11 mouse cellular contexts compared by ENCODE assay signal in genomic region chr2:166487688-166488087, GRCm38 (mm10).
DNase-seq lines count a peak whose midpoint lies in the region; ATAC-seq and TF ChIP-seq lines count a peak whose summit lies in the region.
"Had no signal": no experiment of that assay in that cellular context is flagged by ENCODE, and none has a peak within 500 bp of the region (broad histone marks: within the 10 kb centered on the region; RNA-seq: fewer than 3 reads in every experiment).

No protein-coding gene starts in this region.

- H3K4me3 ChIP-seq in heart, postnatal 0 days (ENCODE audit: low read depth, low read length) = no peak overlapping the region
- no peak overlapping the region for H3K4me3 ChIP-seq in neural tube, embryonic 12.5 days
- no peak overlapping the region for H3K4me3 ChIP-seq in limb, embryonic 12.5 days (replicated peaks)
- no peak overlapping the region for H3K4me3 ChIP-seq in intestine, embryonic 15.5 days (replicated peaks)
- H3K4me3 ChIP-seq: lung, embryonic 15.5 days had no signal

- no peak for TF ChIP-seq CTCF in heart, postnatal 0 days (IDR thresholded peaks at IDR 0.05; ENCODE audit: low read depth)
- TF ChIP-seq CTCF in brain, embryonic 14.5 days (IDR thresholded peaks at IDR 0.05; ENCODE audit: borderline replicate concordance, extremely low read depth, insufficient read depth, insufficient read length) = no peak

- no peak for TF ChIP-seq EP300 in heart, postnatal 0 days (IDR thresholded peaks at IDR 0.05; ENCODE audit: low read depth)

- WGBS in heart, postnatal 0 days = 81% methylated on average over 15 of the region's 15 CpGs
- WGBS in neural tube, embryonic 12.5 days = 78% methylated on average over 15 of the region's 15 CpGs
- WGBS in limb, embryonic 12.5 days = 86% methylated on average over 15 of the region's 15 CpGs
- WGBS in intestine, embryonic 15.5 days = 85% methylated on average over 15 of the region's 15 CpGs

- TF ChIP-seq POLR2A in brain, embryonic 14.5 days (IDR thresholded peaks at IDR 0.05; ENCODE audit: borderline replicate concordance, extremely low read depth, insufficient read depth, insufficient read length, poor library complexity, severe bottlenecking) = no peak

- DNase-seq in heart, postnatal 0 days (ENCODE audit: low spot score) = no peak
- no peak for DNase-seq in heart, adult 11 months
- no peak for DNase-seq in neural tube, embryonic 10.5 days (ENCODE audit: extremely low spot score, low spot score)
- peak; percentile 85 for DNase-seq in brain, embryonic 14.5 days (ENCODE audit: low read depth)
- DNase-seq: cerebellum, adult 11-12 months; gastrocnemius, postnatal 25 days had no signal

- 0 out of 2 replicates have a peak, but pooled peaks have one; percentile 7 for ATAC-seq in heart, postnatal 0 days (ENCODE audit: insufficient read depth, low read depth)
- no peak for ATAC-seq in neural tube, embryonic 12.5 days (ENCODE audit: low FRiP score, low read depth)
- ATAC-seq in limb, embryonic 12.5 days (ENCODE audit: insufficient number of reproducible peaks, insufficient read depth, low FRiP score, low TSS enrichment, low read depth) = no peak
- no peak for ATAC-seq in granulocyte monocyte progenitor cell, adult 5-6 weeks (replicated peaks; ENCODE audit: poor library complexity, severe bottlenecking)
- ATAC-seq in intestine, embryonic 15.5 days = no peak

- peaks cover 23% of the 10 kb centered on the region for H3K4me1 ChIP-seq in heart, postnatal 0 days (ENCODE audit: control insufficient read depth, insufficient read depth)
- H3K4me1 ChIP-seq in neural tube, embryonic 12.5 days = peaks cover 43% of the 10 kb centered on the region
- peaks cover 71% of the 10 kb centered on the region for H3K4me1 ChIP-seq in limb, embryonic 12.5 days (replicated peaks)
- peaks cover 19% of the 10 kb centered on the region for H3K4me1 ChIP-seq in intestine, embryonic 15.5 days (replicated peaks)

- no peaks in the 10 kb centered on the region for H3K36me3 ChIP-seq in heart, postnatal 0 days (replicated peaks; ENCODE audit: control insufficient read depth, insufficient read depth, low read length)
- no peaks in the 10 kb centered on the region for H3K36me3 ChIP-seq in neural tube, embryonic 12.5 days
- H3K36me3 ChIP-seq in limb, embryonic 12.5 days = no peaks in the 10 kb centered on the region
- H3K36me3 ChIP-seq in intestine, embryonic 15.5 days = no peaks in the 10 kb centered on the region
- H3K36me3 ChIP-seq: lung, embryonic 15.5 days had no signal

- H3K27me3 ChIP-seq in heart, postnatal 0 days (ENCODE audit: control insufficient read depth, insufficient read depth, low read length) = no peaks in the 10 kb centered on the region
- no peaks in the 10 kb centered on the region for H3K27me3 ChIP-seq in neural tube, embryonic 12.5 days (replicated peaks)
- H3K27me3 ChIP-seq in limb, embryonic 12.5 days = no peaks in the 10 kb centered on the region
- H3K27me3 ChIP-seq in intestine, embryonic 15.5 days (replicated peaks) = no peaks in the 10 kb centered on the region
- H3K27me3 ChIP-seq: lung, embryonic 15.5 days had no signal

- H3K4me2 ChIP-seq in heart, postnatal 0 days (ENCODE audit: low read depth, low read length) = no peak overlapping the region
- H3K4me2 ChIP-seq in neural tube, embryonic 12.5 days (replicated peaks) = 0 out of 2 replicates have a peak overlapping the region, but pooled peaks have one; percentile 7
- no peak overlapping the region for H3K4me2 ChIP-seq in limb, embryonic 12.5 days
- H3K4me2 ChIP-seq in intestine, embryonic 15.5 days (replicated peaks) = no peak overlapping the region
- H3K4me2 ChIP-seq: lung, embryonic 15.5 days had no signal

- no peak overlapping the region for H3K9ac ChIP-seq in heart, postnatal 0 days (replicated peaks; ENCODE audit: low read depth, low read length)
- no peak overlapping the region for H3K9ac ChIP-seq in neural tube, embryonic 12.5 days
- H3K9ac ChIP-seq in limb, embryonic 12.5 days (replicated peaks) = no peak overlapping the region
- no peak overlapping the region for H3K9ac ChIP-seq in intestine, embryonic 15.5 days
- H3K9ac ChIP-seq: lung, embryonic 15.5 days had no signal

- no peak overlapping the region for H3K27ac ChIP-seq in heart, postnatal 0 days (ENCODE audit: low read depth)
- no peak overlapping the region for H3K27ac ChIP-seq in neural tube, embryonic 12.5 days
- H3K27ac ChIP-seq in limb, embryonic 12.5 days = peak overlapping the region; percentile 79; the same call in 1 of the 2 replicates
- H3K27ac ChIP-seq in intestine, embryonic 15.5 days = no peak overlapping the region
- H3K27ac ChIP-seq: lung, embryonic 15.5 days had no signal

- no peaks in the 10 kb centered on the region for H3K9me3 ChIP-seq in heart, postnatal 0 days (replicated peaks; ENCODE audit: control insufficient read depth, low read length)
- H3K9me3 ChIP-seq in neural tube, embryonic 12.5 days = no peaks in the 10 kb centered on the region
- no peaks in the 10 kb centered on the region for H3K9me3 ChIP-seq in limb, embryonic 12.5 days
- H3K9me3 ChIP-seq in intestine, embryonic 15.5 days = no peaks in the 10 kb centered on the region
- H3K9me3 ChIP-seq: lung, embryonic 15.5 days had no signal
